Mouse (Mus musculus) embryo, embryonic 9.5 days (tissue): ENCODE measurements around the gene Daam2.

Experiments
- DNase-seq: peaks from one replicate; pipeline ENCODE4 v3.0.0-alpha.2; 2017; ENCODE audit errors: extremely low spot score

Daam2 gene

GRCm38 (mm10) chr17:49531661-49532060 is 32.5 kb downstream of the Daam2 start:
- no peak for DNase-seq

- DNase-seq = peak; percentile 62
These were observed 33.9 kb downstream of the Daam2 start for GRCm38 (mm10) chr17:49530215-49530614.

- DNase-seq = no peak
These were observed 35.5 kb downstream of the Daam2 start for GRCm38 (mm10) chr17:49528503-49529205.

- no peak for DNase-seq
These were observed 36.1 kb downstream of the Daam2 start for GRCm38 (mm10) chr17:49528033-49528432.

- no peak for DNase-seq
These were observed 37.6 kb downstream of the Daam2 start for GRCm38 (mm10) chr17:49526566-49526965.

GRCm38 (mm10) chr17:49525911-49526310 is 38.2 kb downstream of the Daam2 start:
- DNase-seq = no peak

- no peak for DNase-seq
These were observed 39.6 kb downstream of the Daam2 start for GRCm38 (mm10) chr17:49524584-49524983.

- no peak for DNase-seq
These were observed 41.7 kb downstream of the Daam2 start for GRCm38 (mm10) chr17:49522435-49522834.

- no peak for DNase-seq
These were observed 42.1 kb downstream of the Daam2 start for GRCm38 (mm10) chr17:49522002-49522401.

GRCm38 (mm10) chr17:49520674-49521073 is 43.5 kb downstream of the Daam2 start:
- no peak for DNase-seq

- no peak for DNase-seq
These were observed 44.4 kb downstream of the Daam2 start for GRCm38 (mm10) chr17:49519576-49520247.

GRCm38 (mm10) chr17:49517091-49517490 is 47.1 kb downstream of the Daam2 start:
- no peak for DNase-seq

GRCm38 (mm10) chr17:49515678-49516077 is 48.5 kb downstream of the Daam2 start:
- DNase-seq = no peak

GRCm38 (mm10) chr17:49515141-49515540 is 49.0 kb downstream of the Daam2 start:
- DNase-seq = no peak

- no peak for DNase-seq
These were observed 51.5 kb downstream of the Daam2 start for GRCm38 (mm10) chr17:49512671-49513085.

- DNase-seq = no peak
These were observed 54.7 kb downstream of the Daam2 start for GRCm38 (mm10) chr17:49509431-49509830.

- no peak for DNase-seq
These were observed 60.8 kb downstream of the Daam2 start for GRCm38 (mm10) chr17:49503246-49503900.

GRCm38 (mm10) chr17:49500234-49500633 is 63.9 kb downstream of the Daam2 start:
- no peak for DNase-seq

- no peak for DNase-seq
These were observed 64.5 kb downstream of the Daam2 start for GRCm38 (mm10) chr17:49499635-49500034.

- DNase-seq = no peak
These were observed 66.0 kb downstream of the Daam2 start for GRCm38 (mm10) chr17:49498169-49498568.

GRCm38 (mm10) chr17:49493276-49493675 is 70.9 kb downstream of the Daam2 start:
- DNase-seq = no peak

- no peak for DNase-seq
These were observed 75.0 kb downstream of the Daam2 start for GRCm38 (mm10) chr17:49489098-49489497.

GRCm38 (mm10) chr17:49484435-49484834 is 79.7 kb downstream of the Daam2 start:
- DNase-seq = no peak
